In the genomic region with DNA sequence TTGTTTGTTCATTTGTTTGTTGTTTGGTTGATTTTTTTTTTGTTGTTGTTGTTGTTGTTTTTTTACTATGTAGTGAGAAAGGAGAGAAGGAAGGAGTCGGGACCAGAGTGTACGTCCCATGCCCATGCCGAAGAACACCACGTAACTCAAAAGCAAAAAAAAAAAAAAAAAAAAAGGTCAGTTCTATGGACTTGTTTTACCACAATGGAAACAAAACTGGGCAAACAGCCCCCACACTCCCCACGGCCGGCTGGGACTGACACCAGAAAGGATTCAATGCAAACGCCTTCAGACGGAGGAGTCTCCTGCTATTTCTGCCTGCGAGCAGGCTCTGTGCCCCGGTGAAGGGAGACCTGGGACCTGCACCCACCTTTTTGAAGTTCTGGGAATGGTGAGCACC, we compare ENCODE assay signal across 23 mouse cellular contexts. TPM values are rescaled to one million over a fixed set of nuclear protein-coding genes. Genes with fewer than 3 reads are reported as not detected.
DNase-seq lines count a peak whose midpoint lies in the region; ATAC-seq and TF ChIP-seq lines count a peak whose summit lies in the region.
"Had no signal": no experiment of that assay in that cellular context is flagged by ENCODE, and none has a peak within 500 bp of the region (broad histone marks: within the 10 kb centered on the region; RNA-seq: fewer than 3 reads in every experiment).

No protein-coding gene starts in this region.

- peaks cover 58% of the 10 kb centered on the region for H3K36me3 ChIP-seq in erythroblast, embryonic 14.5 days (ENCODE audit: control insufficient read depth)
- H3K36me3 ChIP-seq in lung, embryonic 14.5 days (ENCODE audit: insufficient read depth): no peaks in the 10 kb centered on the region
- H3K36me3 ChIP-seq in G1E (replicated peaks): peaks cover 51% of the 10 kb centered on the region
- peaks cover 33% of the 10 kb centered on the region for H3K36me3 ChIP-seq in liver, embryonic 13.5 days
- H3K36me3 ChIP-seq in intestine, embryonic 16.5 days (ENCODE audit: control insufficient read depth, insufficient read depth, low read length): no peaks in the 10 kb centered on the region
- H3K36me3 ChIP-seq: embryonic facial prominence, embryonic 12.5 days had no signal

- TF ChIP-seq CTCF in lung, embryonic 14.5 days (IDR thresholded peaks at IDR 0.05; ENCODE audit: low read depth): no peak
- no peak for TF ChIP-seq CTCF in G1E (IDR thresholded peaks at IDR 0.05; ENCODE audit: low read depth, low read length)

- 0 out of 2 replicates have a peak, but pooled peaks cover 2% of the 10 kb centered on the region for H3K27me3 ChIP-seq in erythroblast, embryonic 14.5 days (ENCODE audit: control insufficient read depth)
- H3K27me3 ChIP-seq in lung, embryonic 14.5 days (ENCODE audit: insufficient read depth, low read length): peaks cover 12% of the 10 kb centered on the region
- H3K27me3 ChIP-seq in G1E (ENCODE audit: insufficient read depth, low read length): no peaks in the 10 kb centered on the region
- 0 out of 2 replicates have a peak, but pooled peaks cover 3% of the 10 kb centered on the region for H3K27me3 ChIP-seq in liver, embryonic 13.5 days
- peaks cover 10% of the 10 kb centered on the region for H3K27me3 ChIP-seq in intestine, embryonic 16.5 days (replicated peaks; ENCODE audit: control insufficient read depth, insufficient read depth, low read length)

- H3K9me3 ChIP-seq in erythroblast, embryonic 14.5 days (ENCODE audit: control insufficient read depth, low read length): peaks cover 3% of the 10 kb centered on the region; the same call in 1 of the 2 replicates
- H3K9me3 ChIP-seq in lung, embryonic 14.5 days (ENCODE audit: low read depth, low read length): no peaks in the 10 kb centered on the region
- no peaks in the 10 kb centered on the region for H3K9me3 ChIP-seq in G1E (replicated peaks)
- H3K9me3 ChIP-seq in liver, embryonic 13.5 days (replicated peaks): no peaks in the 10 kb centered on the region
- no peaks in the 10 kb centered on the region for H3K9me3 ChIP-seq in intestine, embryonic 16.5 days (ENCODE audit: control insufficient read depth, low read length)
- H3K9me3 ChIP-seq: embryonic facial prominence, embryonic 12.5 days had no signal

- no peak for DNase-seq in lung, embryonic 14.5 days
- no peak for DNase-seq in lung, postnatal 10 days
- no peak for DNase-seq in G1E (ENCODE audit: low spot score)
- DNase-seq in liver, embryonic 13.5 days: no peak
- DNase-seq in layer of hippocampus, adult 11-12 months (ENCODE audit: low spot score): no peak
- DNase-seq: adrenal gland, postnatal 36 days; cerebellum, adult 18-20 months; cerebellum, postnatal 36 days; forebrain, postnatal 0 days; gastrocnemius, postnatal 36 days; kidney, adult 2 months; kidney, postnatal 10 days; layer of hippocampus, postnatal 36 days; right cerebral cortex, postnatal 25 days; thymus, adult 2 months had no signal

- 63% methylated on average over 10 of the region's 10 CpGs for WGBS in lung, embryonic 14.5 days
- WGBS in liver, embryonic 13.5 days (ENCODE audit: insufficient replicate concordance): 15% methylated on average over 10 of the region's 10 CpGs
- 60% methylated on average over 10 of the region's 10 CpGs for WGBS in intestine, embryonic 16.5 days

- no peak for ATAC-seq in erythroblast, adult 5-6 weeks (replicated peaks; ENCODE audit: low FRiP score, poor library complexity, severe bottlenecking)
- no peak for ATAC-seq in lung, embryonic 14.5 days (ENCODE audit: insufficient read depth)
- ATAC-seq in G1E (ENCODE audit: extremely low read depth, insufficient number of reproducible peaks, low FRiP score, poor library complexity, severe bottlenecking): no peak
- no peak for ATAC-seq in liver, embryonic 13.5 days (ENCODE audit: low read depth)
- ATAC-seq in intestine, embryonic 16.5 days: no peak
- ATAC-seq: forebrain, postnatal 0 days; lung, postnatal 0 days had no signal

- no peak overlapping the region for H3K9ac ChIP-seq in lung, embryonic 14.5 days
- peak overlapping the region; percentile 93 for H3K9ac ChIP-seq in liver, embryonic 13.5 days
- H3K9ac ChIP-seq in intestine, embryonic 16.5 days (ENCODE audit: low read depth, low read length): no peak overlapping the region
- H3K9ac ChIP-seq: embryonic facial prominence, embryonic 12.5 days; forebrain, postnatal 0 days had no signal

- H3K4me3 ChIP-seq in erythroblast, embryonic 14.5 days (replicated peaks): peak overlapping the region; percentile 92
- H3K4me3 ChIP-seq in lung, embryonic 14.5 days (ENCODE audit: low read depth, low read length): peak overlapping the region; percentile 23; the same call in 1 of the 2 replicates
- peak overlapping the region; percentile 83 for H3K4me3 ChIP-seq in G1E (ENCODE audit: low read depth, low read length)
- peak overlapping the region; percentile 90 for H3K4me3 ChIP-seq in liver, embryonic 13.5 days (replicated peaks)
- H3K4me3 ChIP-seq in intestine, embryonic 16.5 days (ENCODE audit: low read length): no peak overlapping the region
- H3K4me3 ChIP-seq: embryonic facial prominence, embryonic 12.5 days; layer of hippocampus, adult 2 months had no signal

- H3K27ac ChIP-seq in lung, embryonic 14.5 days (ENCODE audit: low read depth): no peak overlapping the region
- peak overlapping the region; percentile 99 for H3K27ac ChIP-seq in liver, embryonic 13.5 days
- no peak overlapping the region for H3K27ac ChIP-seq in intestine, embryonic 16.5 days (ENCODE audit: low read length)
- H3K27ac ChIP-seq: embryonic facial prominence, embryonic 12.5 days; layer of hippocampus, adult 2 months had no signal

- no peak overlapping the region for H3K4me2 ChIP-seq in lung, embryonic 14.5 days
- peak overlapping the region; percentile 90 for H3K4me2 ChIP-seq in liver, embryonic 13.5 days
- no peak overlapping the region for H3K4me2 ChIP-seq in intestine, embryonic 16.5 days (ENCODE audit: low read depth, low read length)
- H3K4me2 ChIP-seq: embryonic facial prominence, embryonic 12.5 days had no signal

- peaks cover 72% of the 10 kb centered on the region for H3K4me1 ChIP-seq in erythroblast, embryonic 14.5 days (ENCODE audit: control insufficient read depth)
- no peaks in the 10 kb centered on the region for H3K4me1 ChIP-seq in lung, embryonic 14.5 days (ENCODE audit: insufficient read depth)
- H3K4me1 ChIP-seq in G1E (ENCODE audit: insufficient read depth, low read depth, low read length): peaks cover 66% of the 10 kb centered on the region
- H3K4me1 ChIP-seq in liver, embryonic 13.5 days (replicated peaks): peaks cover 63% of the 10 kb centered on the region
- 0 out of 2 replicates have a peak, but pooled peaks cover 3% of the 10 kb centered on the region for H3K4me1 ChIP-seq in intestine, embryonic 16.5 days (ENCODE audit: control insufficient read depth, insufficient read depth, low read length)

RNA-seq across cellular contexts. Expression of a gene that starts 1.3 kb away (rescaled TPM):
- polyA plus RNA-seq in erythroblast, embryonic 14.5 days (2012): 35.4 and 47.5 TPM in 2 replicates
- 45.9 and 46.2 TPM in 2 replicates for total RNA-seq in erythroblast, adult 5-6 weeks (2015; ENCODE audit: low replicate concordance)
- total RNA-seq in erythroblast, adult 5-6 weeks (2017; ENCODE audit: low replicate concordance): 26.5 and 53.9 TPM in 2 replicates
- 0.51 and 0.69 TPM in 2 replicates for polyA plus RNA-seq in lung, embryonic 14.5 days (2014; fragmentation: Nextera tagmentation; extraction: Ambion mirVana)
- total RNA-seq in G1E (2014; fragmentation: Nextera tagmentation) (537 and 588 TPM in 2 replicates), G1E (2017) (104 and 131 TPM in 2 replicates)
- 649 and 739 TPM in 2 replicates for polyA plus RNA-seq in G1E (2012)
- 99.2 and 109 TPM in 2 replicates for polyA plus RNA-seq in liver, embryonic 13.5 days (2015; fragmentation: Nextera tagmentation; extraction: Ambion mirVana)
- 1.1 and 2.5 TPM in 2 replicates for polyA plus RNA-seq in intestine, embryonic 16.5 days (2015; fragmentation: Nextera tagmentation; extraction: Ambion mirVana)
- total RNA-seq: adrenal gland, postnatal 36 days; forebrain, postnatal 0 days; gastrocnemius, postnatal 36 days; layer of hippocampus, adult 2 months; layer of hippocampus, postnatal 36 days; left cerebral cortex, postnatal 25 days had no signal
- polyA plus RNA-seq: forebrain, postnatal 0 days had no signal

RNA-seq across cellular contexts. Expression of a gene that starts 20.5 kb away (rescaled TPM):
- polyA plus RNA-seq in erythroblast, embryonic 14.5 days (2012): 0.56 and 0.79 TPM in 2 replicates
- 26.3 and 27.9 TPM in 2 replicates for total RNA-seq in erythroblast, adult 5-6 weeks (2015; ENCODE audit: low replicate concordance)
- total RNA-seq in erythroblast, adult 5-6 weeks (2017; ENCODE audit: low replicate concordance): 31.6 and 53.1 TPM in 2 replicates
- 19.9 and 22.2 TPM in 2 replicates for polyA plus RNA-seq in lung, embryonic 14.5 days (2014; fragmentation: Nextera tagmentation; extraction: Ambion mirVana)
- total RNA-seq in G1E (2014; fragmentation: Nextera tagmentation): 35.7 and 39.0 TPM in 2 replicates
- total RNA-seq in G1E (2017): 22.1 and 26.6 TPM in 2 replicates
- polyA plus RNA-seq in G1E (2012): 3.5 and 5.8 TPM in 2 replicates
- 7.8 and 8.4 TPM in 2 replicates for polyA plus RNA-seq in liver, embryonic 13.5 days (2015; fragmentation: Nextera tagmentation; extraction: Ambion mirVana)
- polyA plus RNA-seq in intestine, embryonic 16.5 days (2015; fragmentation: Nextera tagmentation; extraction: Ambion mirVana): 12.6 and 13.8 TPM in 2 replicates

RNA-seq across cellular contexts. Expression of a gene that starts 37.0 kb away (rescaled TPM):
- polyA plus RNA-seq in erythroblast, embryonic 14.5 days (2012): 1.8 and 2.1 TPM in 2 replicates
- 4.0 and 6.3 TPM in 2 replicates for total RNA-seq in erythroblast, adult 5-6 weeks (2015; ENCODE audit: low replicate concordance)
- total RNA-seq in erythroblast, adult 5-6 weeks (2017; ENCODE audit: low replicate concordance): 2.8 and 2.9 TPM in 2 replicates
- 33.9 and 41.9 TPM in 2 replicates for polyA plus RNA-seq in lung, embryonic 14.5 days (2014; fragmentation: Nextera tagmentation; extraction: Ambion mirVana)
- total RNA-seq in G1E (2014; fragmentation: Nextera tagmentation) (60.2 and 60.9 TPM in 2 replicates), G1E (2017) (16.6 and 19.0 TPM in 2 replicates)
- polyA plus RNA-seq in G1E (2012): 19.6 and 26.0 TPM in 2 replicates
- polyA plus RNA-seq in liver, embryonic 13.5 days (2015; fragmentation: Nextera tagmentation; extraction: Ambion mirVana): 16.9 and 19.3 TPM in 2 replicates
- 27.5 and 32.2 TPM in 2 replicates for polyA plus RNA-seq in intestine, embryonic 16.5 days (2015; fragmentation: Nextera tagmentation; extraction: Ambion mirVana)

RNA-seq across cellular contexts. Expression of a gene that starts 57.3 kb away (rescaled TPM):
- polyA plus RNA-seq in erythroblast, embryonic 14.5 days (2012): not detected in 2 replicates
- not detected in 2 replicates for total RNA-seq in erythroblast, adult 5-6 weeks (2015; ENCODE audit: low replicate concordance)
- not detected in 2 replicates for total RNA-seq in erythroblast, adult 5-6 weeks (2017; ENCODE audit: low replicate concordance)
- not detected in 2 replicates for polyA plus RNA-seq in lung, embryonic 14.5 days (2014; fragmentation: Nextera tagmentation; extraction: Ambion mirVana)
- total RNA-seq in G1E (2014; fragmentation: Nextera tagmentation) (not detected in 2 replicates), G1E (2017) (not detected in 2 replicates)
- not detected in 2 replicates for polyA plus RNA-seq in G1E (2012)
- polyA plus RNA-seq in liver, embryonic 13.5 days (2015; fragmentation: Nextera tagmentation; extraction: Ambion mirVana): 0.05 and 0.34 TPM in 2 replicates
- 383 and 542 TPM in 2 replicates for polyA plus RNA-seq in intestine, embryonic 16.5 days (2015; fragmentation: Nextera tagmentation; extraction: Ambion mirVana)
- total RNA-seq: adrenal gland, postnatal 36 days; forebrain, postnatal 0 days; gastrocnemius, postnatal 36 days; hematopoietic stem cell, adult 5-6 weeks; layer of hippocampus, adult 2 months; layer of hippocampus, postnatal 36 days; left cerebral cortex, postnatal 25 days had no signal
- polyA plus RNA-seq: embryonic facial prominence, embryonic 12.5 days; forebrain, postnatal 0 days; kidney, adult 2 months; lung, postnatal 0 days had no signal

Comparison
In these comparisons a context has a peak if more than half of its experiments do, and no peak if none do; other contexts are left out.
1. RNA of a gene that starts 1.3 kb away (polyA plus RNA-seq): 649 to 739 TPM in G1E, 99.2 to 109 TPM in liver, embryonic 13.5 days and 35.4 to 47.5 TPM in erythroblast, embryonic 14.5 days; 1.1 to 2.5 TPM in intestine, embryonic 16.5 days and 0.51 to 0.69 TPM in lung, embryonic 14.5 days; every median in the first group is over 10 times any median in the second.